Mouse (Mus musculus) C2C12 (cell line): Measurements from ENCODE around the gene Zp2.

Source experiments
- MAX ChIP-seq: IDR thresholded peaks from one replicate; pipeline ENCODE4 v1.6.1; 2011; ENCODE audit warnings: mild to moderate bottlenecking, control low read depth
- USF1 ChIP-seq: IDR thresholded peaks from one replicate; pipeline ENCODE4 v1.6.1; 2011; ENCODE audit warnings: low read depth, mild to moderate bottlenecking, control low read depth, moderate library complexity

GRCm38 (mm10) chr7:120142743-120143142 lies 2.3 kb downstream of the Zp2 start:
- TF ChIP-seq MAX (no peak), USF1 (no peak)
